Comparison of ENCODE assay signal across 8 mouse cellular contexts in genomic region chr1:65185524-65186205, GRCm38 (mm10). TPM values are rescaled to one million over a fixed set of nuclear protein-coding genes. Genes with fewer than 3 reads are reported as not detected.
DNase-seq lines count a peak whose midpoint lies in the region; ATAC-seq and TF ChIP-seq lines count a peak whose summit lies in the region.

No protein-coding gene starts in this region.

- peak; percentile 32; the same call in 1 of the 2 replicates for TF ChIP-seq CTCF in cortical plate, adult 2 months (IDR thresholded peaks at IDR 0.05; ENCODE audit: extremely low read depth, insufficient read depth, low read length)
- peak; percentile 54 for TF ChIP-seq CTCF in liver, embryonic 14.5 days (IDR thresholded peaks at IDR 0.05; ENCODE audit: low read depth)

- no peak for DNase-seq in hindbrain, embryonic 10.5 days (ENCODE audit: low spot score)
- no peak for DNase-seq in liver, embryonic 14.5 days (ENCODE audit: low read depth in 3 of 3, low spot score in 3 of 3)
- no peak for DNase-seq in left cerebral cortex, adult 8-10 months (ENCODE audit: low spot score in 2 of 2)
- DNase-seq in urinary bladder, postnatal 25 days (ENCODE audit: low spot score): no peak

- peak overlapping the region; percentile 99 for H3K4me2 ChIP-seq in liver, embryonic 14.5 days (ENCODE audit: low read depth)
- H3K4me2 ChIP-seq in stomach, embryonic 14.5 days (replicated peaks; ENCODE audit: low read depth, low read length): peak overlapping the region; percentile 70

- TF ChIP-seq POLR2A in cortical plate, adult 2 months (IDR thresholded peaks at IDR 0.05; ENCODE audit: extremely low read depth, insufficient read depth, low read length): no peak

- H3K27me3 ChIP-seq in megakaryocyte, embryonic 14.5 days (replicated peaks): no peaks in the 10 kb centered on the region
- no peaks in the 10 kb centered on the region for H3K27me3 ChIP-seq in hindbrain, embryonic 10.5 days (ENCODE audit: insufficient read depth, poor library complexity, severe bottlenecking)
- no peaks in the 10 kb centered on the region for H3K27me3 ChIP-seq in liver, embryonic 14.5 days (ENCODE audit: control insufficient read depth, insufficient read depth, low read length)
- H3K27me3 ChIP-seq in stomach, embryonic 14.5 days (ENCODE audit: control insufficient read depth, insufficient read depth, low read length): no peaks in the 10 kb centered on the region

- no peaks in the 10 kb centered on the region for H3K9me3 ChIP-seq in megakaryocyte, embryonic 14.5 days
- no peaks in the 10 kb centered on the region for H3K9me3 ChIP-seq in hindbrain, embryonic 10.5 days
- H3K9me3 ChIP-seq in liver, embryonic 14.5 days (ENCODE audit: control insufficient read depth, low read length): no peaks in the 10 kb centered on the region
- H3K9me3 ChIP-seq in stomach, embryonic 14.5 days (ENCODE audit: control insufficient read depth, low read depth, low read length): no peaks in the 10 kb centered on the region

- no peak for ATAC-seq in megakaryocyte, adult 5-6 weeks (ENCODE audit: poor library complexity, severe bottlenecking)
- ATAC-seq in liver, embryonic 14.5 days (ENCODE audit: insufficient read depth): no peak
- ATAC-seq in stomach, embryonic 14.5 days (ENCODE audit: insufficient number of reproducible peaks, insufficient read depth, low FRiP score, low read depth): no peak

- H3K4me3 ChIP-seq in megakaryocyte, embryonic 14.5 days (replicated peaks): peak overlapping the region; percentile 98
- H3K4me3 ChIP-seq in cortical plate, adult 2 months (ENCODE audit: insufficient read depth, low read length): peak overlapping the region; percentile 89
- peak overlapping the region; percentile 95 for H3K4me3 ChIP-seq in hindbrain, embryonic 10.5 days
- H3K4me3 ChIP-seq in liver, embryonic 14.5 days (ENCODE audit: insufficient read depth in 1 of 2, low read depth in 2 of 2, low read length in 2 of 2): peak overlapping the region; percentile 86 to 94
- peak overlapping the region; percentile 82 for H3K4me3 ChIP-seq in stomach, embryonic 14.5 days (ENCODE audit: low read depth, low read length)

- peak overlapping the region; percentile 76; the same call in 1 of the 2 replicates for H3K27ac ChIP-seq in cortical plate, adult 2 months (ENCODE audit: insufficient read depth, low read length)
- H3K27ac ChIP-seq in hindbrain, embryonic 10.5 days: peak overlapping the region; percentile 93
- H3K27ac ChIP-seq in liver, embryonic 14.5 days: peak overlapping the region; percentile 51
- no peak overlapping the region for H3K27ac ChIP-seq in stomach, embryonic 14.5 days (ENCODE audit: low read length)

- H3K36me3 ChIP-seq in megakaryocyte, embryonic 14.5 days (replicated peaks; ENCODE audit: low read length): peaks cover 6% of the 10 kb centered on the region
- no peaks in the 10 kb centered on the region for H3K36me3 ChIP-seq in hindbrain, embryonic 10.5 days
- no peaks in the 10 kb centered on the region for H3K36me3 ChIP-seq in liver, embryonic 14.5 days (replicated peaks; ENCODE audit: control insufficient read depth, insufficient read depth, low read depth)
- no peaks in the 10 kb centered on the region for H3K36me3 ChIP-seq in stomach, embryonic 14.5 days (ENCODE audit: control insufficient read depth, insufficient read depth, low read length)

- 28% methylated on average over 12 of the region's 12 CpGs for WGBS in hindbrain, embryonic 10.5 days
- WGBS in liver, embryonic 14.5 days (ENCODE audit: insufficient replicate concordance): 19% methylated on average over 12 of the region's 12 CpGs
- whole genome bisulfite sequencing in stomach, embryonic 14.5 days: 29% methylated on average over 12 of the region's 12 CpGs

- peaks cover 39% of the 10 kb centered on the region for H3K4me1 ChIP-seq in megakaryocyte, embryonic 14.5 days
- peaks cover 1% of the 10 kb centered on the region; the same call in 1 of the 2 replicates for H3K4me1 ChIP-seq in cortical plate, adult 2 months (ENCODE audit: control insufficient read depth, insufficient read depth, low read length)
- peaks cover 20% of the 10 kb centered on the region for H3K4me1 ChIP-seq in hindbrain, embryonic 10.5 days (replicated peaks)
- peaks cover 8 to 16% of the 10 kb centered on the region in 2 experiments; a peak in 3 of 4 replicates for H3K4me1 ChIP-seq in liver, embryonic 14.5 days (replicated peaks; ENCODE audit: control insufficient read depth in 2 of 2, insufficient read depth in 2 of 2, low read length in 1 of 2)
- peaks cover 6% of the 10 kb centered on the region; the same call in 1 of the 2 replicates for H3K4me1 ChIP-seq in stomach, embryonic 14.5 days (ENCODE audit: control insufficient read depth, insufficient read depth, low read length)

- H3K9ac ChIP-seq in liver, embryonic 14.5 days (replicated peaks): peak overlapping the region; percentile 63
- no peak overlapping the region for H3K9ac ChIP-seq in stomach, embryonic 14.5 days (replicated peaks; ENCODE audit: low read depth, low read length)

- no peak for TF ChIP-seq EP300 in liver, embryonic 14.5 days (IDR thresholded peaks at IDR 0.05; ENCODE audit: low read depth)

RNA-seq across cellular contexts. Expression of gene Idh1, which starts 0.6 kb away (rescaled TPM):
- 3.3 TPM in 1 of 2 replicates, not detected in the other for polyA plus RNA-seq in megakaryocyte, embryonic 14.5 days (2012; ENCODE audit: insufficient read depth, low replicate concordance)
- total RNA-seq in megakaryocyte, adult 5-6 weeks (2015): 196 and 202 TPM in 2 replicates
- total RNA-seq in megakaryocyte, adult 5-6 weeks (2017): 354 and 378 TPM in 2 replicates
- polyA plus RNA-seq in cortical plate, adult 2 months (2012; rRNA removed): 36.7 and 37.6 TPM in 2 replicates
- polyA plus RNA-seq in hindbrain, embryonic 10.5 days (2016; fragmentation: Nextera tagmentation; extraction: Ambion mirVana): 279 and 332 TPM in 2 replicates
- 24.7 and 34.6 TPM in 2 replicates for polyA plus RNA-seq in liver, embryonic 14.5 days (2012; rRNA removed)
- polyA plus RNA-seq in liver, embryonic 14.5 days (2014; fragmentation: Nextera tagmentation; extraction: Ambion mirVana): 96.0 and 99.7 TPM in 2 replicates
- 148 and 162 TPM in 2 replicates for polyA plus RNA-seq in stomach, embryonic 14.5 days (2014; fragmentation: Nextera tagmentation; extraction: Ambion mirVana)
- total RNA-seq in left cerebral cortex, adult 8-10 months (2022): 10 to 100 TPM; 45.9 to 54.9 (median 47.3) TPM

RNA-seq across cellular contexts. Expression of gene Pikfyve, which starts 0.8 kb away (rescaled TPM):
- polyA plus RNA-seq in megakaryocyte, embryonic 14.5 days (2012; ENCODE audit: insufficient read depth, low replicate concordance): 1.6 and 2.6 TPM in 2 replicates
- 30.0 and 31.5 TPM in 2 replicates for total RNA-seq in megakaryocyte, adult 5-6 weeks (2015)
- total RNA-seq in megakaryocyte, adult 5-6 weeks (2017): 40.2 and 46.2 TPM in 2 replicates
- 13.2 and 13.5 TPM in 2 replicates for polyA plus RNA-seq in cortical plate, adult 2 months (2012; rRNA removed)
- polyA plus RNA-seq in hindbrain, embryonic 10.5 days (2016; fragmentation: Nextera tagmentation; extraction: Ambion mirVana): 13.5 and 13.7 TPM in 2 replicates
- polyA plus RNA-seq in liver, embryonic 14.5 days (2012; rRNA removed): 1.6 and 2.6 TPM in 2 replicates
- 4.9 and 5.1 TPM in 2 replicates for polyA plus RNA-seq in liver, embryonic 14.5 days (2014; fragmentation: Nextera tagmentation; extraction: Ambion mirVana)
- polyA plus RNA-seq in stomach, embryonic 14.5 days (2014; fragmentation: Nextera tagmentation; extraction: Ambion mirVana): 18.7 TPM in 2 replicates
- total RNA-seq in left cerebral cortex, adult 8-10 months (2022): 10 to 100 TPM; 46.0 to 56.0 (median 49.4) TPM
